Mouse (Mus musculus) Patski (cell line): ENCODE data around the gene Cplx3. TPM values are rescaled to one million over a fixed set of nuclear protein-coding genes. Genes with fewer than 3 reads are reported as not detected.

ENCODE experiments used
- ATAC-seq: fragments of 100-300 bp; one replicate; pipeline ENCODE4 v1.8.0; 2021
- CTCF ChIA-PET: fragments of 350-600 bp; sonication (Branson Sonifier 250); formaldehyde crosslinking; loops from one replicate; lab custom pipeline; 2022; ENCODE audit warnings: inconsistent platforms; lab: Charles Lee
- POLR2A ChIA-PET: fragments of 350-600 bp; sonication (Branson Sonifier 250); formaldehyde crosslinking; loops from one replicate; lab custom pipeline; 2022; ENCODE audit warnings: antibody characterized with exemption, inconsistent platforms; lab: Charles Lee
- DNase-seq: peaks from one replicate; pipeline ENCODE4 v3.0.0-alpha.2; 2011; ENCODE audit warnings: low read depth, low spot score
- H3K27me3 ChIP-seq: fragments of 371-371 bp; one replicate; pipeline ENCODE4 v1.5.1; 2021
- CTCF ChIP-seq: fragments of 100-300 bp; IDR thresholded peaks from one replicate; pipeline ENCODE4 v1.5.1; 2021
- in situ Hi-C: fragments of 300-500 bp; cut with MboI; formaldehyde crosslinking; loops from 3 replicates; pipeline ENCODE4 v1.11.1; 2018; ENCODE audit warnings: low pct_unique_long_range_greater_than_20kb, mixed read lengths
- polyA plus RNA-seq: library from polyadenylated mRNA; unstranded; gene quantifications from one replicate; pipeline ENCODE4 v1.2.3, GENCODE M21; 2021

The Cplx3 gene
- polyA plus RNA-seq, 1 experiment from 2014 or later = 0.72 TPM

- DNase-seq = no peak
- no peak for ATAC-seq
- ChIA-PET CTCF (interaction anchor here (0.9 to 1.9 kb wide), 3 partner anchors 9 to 99 kb away, joined by 3 to 9 read pairs (median 3); no protein-coding TSS in a partner anchor), POLR2A (no interaction called here)
- no peaks in the 10 kb centered on the region for H3K27me3 ChIP-seq
- no peak for TF ChIP-seq CTCF
- in situ Hi-C loops = no loop called here
Observed at GRCm38 (mm10) chr9:57646551-57647103, 40.5 kb upstream of the Cplx3 start.

DNA sequence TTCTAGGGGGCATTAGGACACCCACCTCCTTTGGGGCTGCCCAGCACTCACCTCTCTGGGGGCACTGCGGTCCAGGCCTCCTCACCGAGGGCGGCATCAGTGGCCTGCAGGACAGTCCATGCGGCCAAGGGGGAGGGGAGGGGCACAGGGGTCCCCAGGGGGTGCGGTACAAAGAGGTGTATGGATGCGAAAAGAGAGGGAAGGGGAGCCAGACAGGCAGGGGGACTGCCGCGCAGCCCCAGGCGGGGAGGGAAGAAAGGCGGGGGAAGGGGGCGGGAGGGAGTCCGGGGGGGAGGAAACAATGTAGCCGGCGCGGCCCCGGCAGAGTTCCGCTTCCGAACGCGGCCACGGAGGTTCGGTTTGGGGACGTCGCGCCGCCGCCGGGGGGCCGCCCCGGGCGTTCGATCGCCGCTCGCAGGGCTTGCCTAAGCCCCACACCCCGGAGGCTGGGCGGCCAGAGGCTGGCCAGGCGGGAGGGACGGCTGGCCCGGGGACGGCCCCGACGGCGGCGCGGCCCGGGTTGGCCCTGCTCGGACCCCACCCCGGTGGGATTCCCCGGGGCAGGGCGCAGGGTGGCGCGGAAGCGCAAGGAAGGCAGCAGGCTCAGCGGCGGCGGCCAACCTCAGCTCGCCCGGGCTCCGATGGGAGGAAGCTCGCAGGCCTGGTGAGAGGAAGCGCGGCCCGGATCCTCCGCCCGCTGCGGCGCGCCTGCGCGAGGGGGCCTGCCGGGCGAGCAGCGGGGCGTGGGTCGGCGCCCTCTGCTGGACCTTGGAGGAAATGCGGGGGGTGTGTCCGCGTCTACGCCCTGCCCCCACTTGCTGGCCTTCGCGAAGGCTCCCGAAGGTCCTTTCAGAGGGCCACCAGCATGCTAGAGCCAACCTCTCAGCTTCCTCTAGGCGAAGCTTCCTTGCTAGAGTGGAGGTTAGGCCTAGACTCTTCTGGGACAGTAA, 39.1 kb upstream of the Cplx3 start:
- ATAC-seq (peak; percentile 51), DNase-seq (no peak)
- CTCF ChIA-PET = interaction anchor here (0.6 to 1.9 kb wide), 8 partner anchors 8 to 80 kb away, joined by 3 to 9 read pairs (median 3); no protein-coding TSS in a partner anchor
- TF ChIP-seq CTCF = no peak
- POLR2A ChIA-PET = interaction anchor here (1.0 kb wide), 1 partner anchor 15 kb away, joined by 3 read pairs; no protein-coding TSS in a partner anchor
- no peaks in the 10 kb centered on the region for H3K27me3 ChIP-seq
- in situ Hi-C loops = loop anchor here (5.0 kb wide), 1 partner anchor 123 kb away; the partner anchor contains the start of gene Cox5a

GRCm38 (mm10) chr9:57644442-57644943, 38.4 kb upstream of the Cplx3 start:
- ChIA-PET CTCF (no interaction called here), POLR2A (no interaction called here)
- no peak for ATAC-seq
- DNase-seq = no peak
- no peaks in the 10 kb centered on the region for H3K27me3 ChIP-seq
- TF ChIP-seq CTCF = no peak
- in situ Hi-C loops = loop anchor here (5.0 kb wide), 1 partner anchor 122 kb away; the partner anchor contains the start of gene Cox5a

- POLR2A ChIA-PET = no interaction called here
- no peak for DNase-seq
- H3K27me3 ChIP-seq = no peaks in the 10 kb centered on the region
- TF ChIP-seq CTCF = no peak
- in situ Hi-C loops = loop anchor here (5.0 kb wide), 1 partner anchor 122 kb away; the partner anchor contains the start of gene Cox5a
- CTCF ChIA-PET = interaction anchor here (1.9 kb wide), 1 partner anchor 14 kb away, joined by 8 read pairs; no protein-coding TSS in a partner anchor
- no peak for ATAC-seq
Observed at GRCm38 (mm10) chr9:57643856-57644180, 37.7 kb upstream of the Cplx3 start.

DNA sequence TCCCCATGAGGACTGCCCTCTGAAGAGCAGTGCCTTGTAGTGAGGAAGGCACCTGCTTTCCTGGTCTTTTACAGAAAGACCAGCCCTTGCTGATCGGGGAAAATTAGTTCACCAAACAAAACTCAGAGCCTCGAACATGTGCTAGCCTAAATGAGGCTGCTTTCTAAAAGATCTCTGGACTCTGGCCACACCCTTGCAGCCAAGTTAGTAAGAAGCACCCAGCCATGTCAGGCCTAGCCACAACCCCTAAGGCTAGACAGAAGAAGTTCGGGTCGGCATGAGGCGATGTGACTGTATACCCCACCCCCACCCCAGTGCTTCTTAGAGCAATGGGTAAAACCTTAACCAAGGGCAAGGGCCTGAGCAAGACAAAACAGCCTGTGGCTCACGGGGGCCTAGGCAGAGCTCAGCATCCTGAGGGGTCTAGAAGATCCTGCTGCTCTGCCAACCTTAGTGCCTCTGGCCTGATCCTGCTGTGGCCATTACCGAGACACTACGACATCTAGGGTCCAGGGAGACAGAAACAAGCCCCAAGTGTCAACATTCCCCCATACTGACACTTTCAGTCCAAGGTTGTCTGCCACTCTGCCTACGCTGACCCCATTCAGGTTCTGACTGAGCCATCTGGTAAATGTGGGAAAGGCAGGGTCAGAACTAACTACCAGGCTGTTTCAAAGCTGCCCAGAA, 37.2 kb upstream of the Cplx3 start:
- in situ Hi-C loops = loop anchor here (5.0 kb wide), 1 partner anchor 121 kb away; the partner anchor contains the start of gene Cox5a
- TF ChIP-seq CTCF = no peak
- no peak for DNase-seq
- no peak for ATAC-seq
- no peaks in the 10 kb centered on the region for H3K27me3 ChIP-seq
- CTCF ChIA-PET = interaction anchor here (1.9 kb wide), 1 partner anchor 14 kb away, joined by 8 read pairs; no protein-coding TSS in a partner anchor
- POLR2A ChIA-PET = no interaction called here

DNA sequence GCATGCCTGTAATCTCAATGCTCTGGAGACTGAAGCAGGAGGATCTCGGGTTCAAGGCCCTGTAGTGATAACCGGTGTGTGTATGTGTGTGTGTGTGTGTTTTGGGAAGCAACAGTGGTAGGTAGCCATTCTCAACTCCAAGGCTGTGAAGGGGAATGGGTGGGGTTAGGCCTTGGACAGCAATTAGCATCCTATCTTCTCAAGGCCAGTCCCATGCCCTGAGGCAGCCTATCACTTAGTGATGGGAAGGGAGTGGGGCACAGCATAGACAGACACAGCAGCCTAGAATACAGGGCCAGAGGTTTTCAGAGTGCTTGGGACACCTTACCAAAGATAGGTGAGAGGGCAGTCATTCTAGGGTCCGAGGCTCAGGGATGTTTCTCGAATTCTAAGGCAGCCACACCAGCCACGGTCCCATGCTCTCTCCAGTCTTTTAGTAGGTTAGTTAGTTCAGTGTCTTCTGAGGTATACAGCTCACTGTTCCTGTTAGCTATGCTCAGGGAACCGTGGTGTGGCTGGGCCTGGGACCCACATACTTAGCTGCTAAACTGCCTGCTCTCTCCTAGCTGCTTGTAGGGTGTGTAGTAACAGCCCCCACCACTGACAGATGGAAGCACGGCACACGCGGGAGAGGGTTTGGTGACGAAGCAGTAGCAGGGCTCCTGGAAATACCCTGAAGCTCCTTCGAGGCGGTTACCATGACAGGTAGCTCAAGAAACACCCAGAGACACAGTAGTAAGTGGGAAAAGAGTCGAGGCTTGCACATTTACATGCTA, 35.9 kb upstream of the Cplx3 start:
- DNase-seq = no peak
- no peak for TF ChIP-seq CTCF
- in situ Hi-C loops = loop anchor here (5.0 kb wide), 1 partner anchor 120 kb away; the partner anchor contains the start of gene Cox5a
- ChIA-PET POLR2A (no interaction called here), CTCF (interaction anchor here (1.9 kb wide), 1 partner anchor 13 kb away, joined by 8 read pairs; no protein-coding TSS in a partner anchor)
- no peak for ATAC-seq
- no peaks in the 10 kb centered on the region for H3K27me3 ChIP-seq

- in situ Hi-C loops = loop anchor here (5.0 kb wide), 1 partner anchor 119 kb away; the partner anchor contains the start of gene Cox5a
- no peaks in the 10 kb centered on the region for H3K27me3 ChIP-seq
- ATAC-seq (no peak), DNase-seq (no peak)
- POLR2A ChIA-PET = interaction anchor here (0.8 kb wide), 1 partner anchor 12 kb away, joined by 3 read pairs; no protein-coding TSS in a partner anchor
- CTCF ChIA-PET = no interaction called here
- no peak for TF ChIP-seq CTCF
Observed at GRCm38 (mm10) chr9:57641022-57641421, 34.9 kb upstream of the Cplx3 start.

DNA sequence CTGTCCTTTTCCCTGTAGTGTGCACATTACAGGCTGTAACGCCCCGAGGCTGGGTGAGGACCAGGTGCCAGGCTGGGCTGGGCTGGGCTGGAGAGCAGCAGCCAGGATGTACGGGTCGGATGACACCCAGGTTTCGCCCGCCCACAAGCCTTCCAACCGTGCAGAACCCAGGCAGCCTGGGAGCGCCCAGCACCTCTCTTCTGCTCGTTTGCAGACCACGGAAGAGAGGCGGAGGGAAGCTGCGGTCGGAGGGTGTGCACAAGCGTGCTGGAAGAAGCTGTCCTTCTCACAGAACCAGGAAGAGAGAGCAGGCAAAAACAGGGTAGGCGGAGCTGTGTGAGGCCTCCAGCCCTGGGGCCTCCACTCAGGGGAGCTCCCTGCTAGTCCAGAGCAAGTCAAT, 34.3 kb upstream of the Cplx3 start:
- DNase-seq = no peak
- peak; percentile 38 for ATAC-seq
- no peak for TF ChIP-seq CTCF
- POLR2A ChIA-PET = interaction anchor here (0.8 kb wide), 1 partner anchor 11 kb away, joined by 3 read pairs; no protein-coding TSS in a partner anchor
- in situ Hi-C loops = loop anchor here (5.0 kb wide), 1 partner anchor 118 kb away; the partner anchor contains the start of gene Cox5a
- no peaks in the 10 kb centered on the region for H3K27me3 ChIP-seq
- CTCF ChIA-PET = interaction anchor here (1.1 to 1.5 kb wide), 2 partner anchors 20 to 50 kb away, joined by 3 to 6 read pairs; no protein-coding TSS in a partner anchor
